Mouse (Mus musculus) limb, embryonic 12.5 days (tissue): Measurements from ENCODE around the gene Nphp4. TPM values are rescaled to one million over a fixed set of nuclear protein-coding genes. Genes with fewer than 3 reads are reported as not detected.

Experiments used
- ATAC-seq: fragments of 200-750 bp; cut with Nextera tagmentation; 2 replicates; pipeline ENCODE4 v1.8.0; 2017; ENCODE audit warnings: low read depth, moderate TSS enrichment; ENCODE audit not compliant: insufficient number of reproducible peaks, insufficient read depth, low FRiP score, low TSS enrichment
- H3K27ac ChIP-seq: fragments of 300-500 bp; sonication (generic); 2 replicates; pipeline ENCODE4 v1.5.1; 2016; ENCODE audit warnings: mild to moderate bottlenecking, moderate library complexity
- H3K27me3 ChIP-seq: fragments of 300-500 bp; sonication (generic); 2 replicates; pipeline ENCODE4 v1.6.1; 2016; ENCODE audit warnings: mild to moderate bottlenecking, moderate library complexity
- H3K36me3 ChIP-seq: fragments of 300-500 bp; sonication (generic); 2 replicates; pipeline ENCODE4 v1.6.1; 2016; ENCODE audit warnings: mild to moderate bottlenecking, moderate library complexity
- H3K4me1 ChIP-seq: fragments of 300-500 bp; sonication (generic); replicated peaks from 2 replicates; pipeline ENCODE4 v1.6.1; 2016
- H3K4me2 ChIP-seq: fragments of 300-500 bp; sonication (generic); 2 replicates; pipeline ENCODE4 v1.6.1; 2016; ENCODE audit warnings: mild to moderate bottlenecking, moderate library complexity
- H3K4me3 ChIP-seq: fragments of 300-500 bp; sonication (generic); replicated peaks from 2 replicates; pipeline ENCODE4 v1.5.1; 2016; ENCODE audit warnings: mild to moderate bottlenecking
- H3K9ac ChIP-seq: fragments of 300-500 bp; sonication (generic); replicated peaks from 2 replicates; pipeline ENCODE4 v1.6.1; 2016; ENCODE audit warnings: mild to moderate bottlenecking, moderate library complexity
- H3K9me3 ChIP-seq: fragments of 300-500 bp; sonication (generic); 2 replicates; pipeline ENCODE4 v1.6.1; 2016; ENCODE audit warnings: mild to moderate bottlenecking, moderate library complexity
- WGBS: fragments of 180-500 bp; shearing (Covaris S2); methylation state at CpG from one replicate; pipeline ENCODE4 v1.1.7; 2016; 5-methylcytosine and 5-hydroxymethylcytosine counted together
- polyA plus RNA-seq: library from polyadenylated mRNA; unstranded; fragments of >200 nt; fragmentation: Nextera tagmentation; extraction: Ambion mirVana; gene quantifications from 2 replicates; pipeline ENCODE4 v1.2.1, GENCODE M21; 2016

Nphp4 gene
- polyA plus RNA-seq, 1 experiment from 2014 or later: 3.6 TPM

- no peaks in the 10 kb centered on the region for H3K36me3 ChIP-seq
- no peak overlapping the region for H3K27ac ChIP-seq
- H3K9ac ChIP-seq: no peak overlapping the region
- 66% methylated on average over 10 of the region's 10 CpGs for WGBS
- H3K27me3 ChIP-seq: peaks cover 8% of the 10 kb centered on the region; the same call in 1 of the 2 replicates
- no peaks in the 10 kb centered on the region for H3K9me3 ChIP-seq
- no peaks in the 10 kb centered on the region for H3K4me1 ChIP-seq
- ATAC-seq: no peak
- no peak overlapping the region for H3K4me3 ChIP-seq
- H3K4me2 ChIP-seq: no peak overlapping the region
These were observed 23.4 kb upstream of the Nphp4 start for GRCm38 (mm10) chr4:152453079-152453478.

GRCm38 (mm10) chr4:152454153-152454552 lies 22.4 kb upstream of the Nphp4 start:
- 90% methylated on average over 12 of the region's 12 CpGs for WGBS
- Histone ChIP-seq H3K9me3 (no peaks in the 10 kb centered on the region), H3K36me3 (no peaks in the 10 kb centered on the region)

GRCm38 (mm10) chr4:152456609-152457008 lies 19.9 kb upstream of the Nphp4 start:
- WGBS: 78% methylated on average over 18 of the region's 18 CpGs
- Histone ChIP-seq H3K4me3 (no peak overlapping the region), H3K36me3 (no peaks in the 10 kb centered on the region), H3K4me2 (no peak overlapping the region), H3K9ac (no peak overlapping the region), H3K27me3 (peaks cover 8% of the 10 kb centered on the region; the same call in 1 of the 2 replicates), H3K9me3 (no peaks in the 10 kb centered on the region), H3K27ac (no peak overlapping the region), H3K4me1 (no peaks in the 10 kb centered on the region)
- no peak for ATAC-seq

More at GRCm38 (mm10) chr4:152454153-152454552, 22.4 kb upstream of the Nphp4 start:
- Histone ChIP-seq H3K27ac (no peak overlapping the region), H3K4me3 (no peak overlapping the region), H3K9ac (no peak overlapping the region), H3K27me3 (peaks cover 8% of the 10 kb centered on the region; the same call in 1 of the 2 replicates), H3K4me2 (no peak overlapping the region), H3K4me1 (no peaks in the 10 kb centered on the region)
- ATAC-seq: no peak

- Histone ChIP-seq H3K9ac (no peak overlapping the region), H3K4me1 (no peaks in the 10 kb centered on the region), H3K9me3 (no peaks in the 10 kb centered on the region), H3K36me3 (no peaks in the 10 kb centered on the region), H3K4me2 (no peak overlapping the region), H3K27ac (no peak overlapping the region), H3K4me3 (no peak overlapping the region), H3K27me3 (peaks cover 8% of the 10 kb centered on the region; the same call in 1 of the 2 replicates)
- 85% methylated on average over 4 of the region's 4 CpGs for WGBS
- ATAC-seq: no peak
These were observed 18.8 kb upstream of the Nphp4 start for GRCm38 (mm10) chr4:152457673-152458072.

- Histone ChIP-seq H3K27me3 (no peaks in the 10 kb centered on the region), H3K9ac (no peak overlapping the region), H3K9me3 (no peaks in the 10 kb centered on the region), H3K27ac (no peak overlapping the region), H3K4me1 (peaks cover 4% of the 10 kb centered on the region; the same call in 1 of the 2 replicates), H3K4me3 (no peak overlapping the region), H3K36me3 (no peaks in the 10 kb centered on the region), H3K4me2 (no peak overlapping the region)
- WGBS: 90% methylated on average over 12 of the region's 12 CpGs
- no peak for ATAC-seq
These were observed 14.0 kb upstream of the Nphp4 start for GRCm38 (mm10) chr4:152462516-152462915.

- ATAC-seq: no peak
- no peaks in the 10 kb centered on the region for H3K27me3 ChIP-seq
- no peak overlapping the region for H3K4me2 ChIP-seq
- WGBS: 88% methylated on average over 9 of the region's 9 CpGs
- H3K4me1 ChIP-seq: peaks cover 4% of the 10 kb centered on the region; the same call in 1 of the 2 replicates
- no peaks in the 10 kb centered on the region for H3K9me3 ChIP-seq
- H3K36me3 ChIP-seq: no peaks in the 10 kb centered on the region
- no peak overlapping the region for H3K27ac ChIP-seq
- H3K9ac ChIP-seq: no peak overlapping the region
- no peak overlapping the region for H3K4me3 ChIP-seq
These were observed 13.4 kb upstream of the Nphp4 start for GRCm38 (mm10) chr4:152463147-152463546.

GRCm38 (mm10) chr4:152465116-152465515 lies 11.4 kb upstream of the Nphp4 start:
- no peaks in the 10 kb centered on the region for H3K9me3 ChIP-seq
- no peak for ATAC-seq
- no peak overlapping the region for H3K27ac ChIP-seq
- no peaks in the 10 kb centered on the region for H3K36me3 ChIP-seq
- H3K9ac ChIP-seq: no peak overlapping the region
- H3K4me1 ChIP-seq: peaks cover 4% of the 10 kb centered on the region; the same call in 1 of the 2 replicates
- H3K27me3 ChIP-seq: no peaks in the 10 kb centered on the region
- no peak overlapping the region for H3K4me3 ChIP-seq
- 48% methylated on average over 8 of the region's 8 CpGs for WGBS
- H3K4me2 ChIP-seq: no peak overlapping the region

- Histone ChIP-seq H3K27me3 (no peaks in the 10 kb centered on the region), H3K4me3 (no peak overlapping the region), H3K36me3 (no peaks in the 10 kb centered on the region), H3K27ac (no peak overlapping the region), H3K4me1 (peaks cover 4% of the 10 kb centered on the region; the same call in 1 of the 2 replicates), H3K9ac (no peak overlapping the region; the same call in 1 of the 2 replicates), H3K4me2 (no peak overlapping the region), H3K9me3 (peaks cover 5% of the 10 kb centered on the region)
- 75% methylated on average over 13 of the region's 13 CpGs for WGBS
- no peak for ATAC-seq
These were observed 9.9 kb upstream of the Nphp4 start for GRCm38 (mm10) chr4:152466601-152467000.

- Histone ChIP-seq H3K4me3 (no peak overlapping the region), H3K27ac (no peak overlapping the region), H3K27me3 (no peaks in the 10 kb centered on the region; the same call in 1 of the 2 replicates), H3K9me3 (peaks cover 18% of the 10 kb centered on the region), H3K4me2 (no peak overlapping the region), H3K9ac (no peak overlapping the region), H3K4me1 (peaks cover 4% of the 10 kb centered on the region; the same call in 1 of the 2 replicates), H3K36me3 (no peaks in the 10 kb centered on the region)
- WGBS: 80% methylated on average over 6 of the region's 6 CpGs
- ATAC-seq: no peak
These were observed 8.6 kb upstream of the Nphp4 start for GRCm38 (mm10) chr4:152467951-152468350.

GRCm38 (mm10) chr4:152475941-152476340 lies 565 bp upstream of the Nphp4 start:
- Histone ChIP-seq H3K27ac (no peak overlapping the region), H3K27me3 (peaks cover 43% of the 10 kb centered on the region), H3K4me1 (peaks cover 13% of the 10 kb centered on the region), H3K9me3 (peaks cover 19% of the 10 kb centered on the region), H3K4me3 (peak overlapping the region; percentile 60; the same call in 1 of the 2 replicates), H3K4me2 (peak overlapping the region; percentile 82; the same call in 1 of the 2 replicates), H3K36me3 (no peaks in the 10 kb centered on the region), H3K9ac (no peak overlapping the region)
- ATAC-seq: no peak
- 80% methylated on average over 7 of the region's 7 CpGs for WGBS

- H3K27ac ChIP-seq: no peak overlapping the region
- peak overlapping the region; percentile 69 for H3K9ac ChIP-seq
- peak overlapping the region; percentile 82 for H3K4me2 ChIP-seq
- peak overlapping the region; percentile 60 for H3K4me3 ChIP-seq
- H3K9me3 ChIP-seq: peaks cover 9% of the 10 kb centered on the region
- no peaks in the 10 kb centered on the region for H3K36me3 ChIP-seq
- WGBS: under 1% methylated on average over 21 of the region's 21 CpGs
- peaks cover 43% of the 10 kb centered on the region for H3K27me3 ChIP-seq
- no peak for ATAC-seq
- H3K4me1 ChIP-seq: peaks cover 13% of the 10 kb centered on the region
These were observed 580 bp downstream of the Nphp4 start for GRCm38 (mm10) chr4:152477106-152477465.
